Mouse (Mus musculus) heart, adult 2 months (tissue): ENCODE results near the gene Zbtb22.

Experiments
- CTCF ChIP-seq: fragments of 200-600 bp; IDR thresholded peaks from 2 replicates; pipeline ENCODE4 v1.8.1; 2022; ENCODE audit warnings: antibody characterized with exemption, mild to moderate bottlenecking, moderate library complexity
- EP300 ChIP-seq: fragments of 200-500 bp; IDR thresholded peaks from 2 replicates; pipeline ENCODE4 v1.6.1; 2011; ENCODE audit warnings: low read depth, low read length, control low read depth; ENCODE audit not compliant: insufficient read depth
- POLR2A ChIP-seq: fragments of 200-500 bp; IDR thresholded peaks from 2 replicates; pipeline ENCODE4 v1.6.1; 2011; ENCODE audit warnings: mild to moderate bottlenecking, low read depth, low read length, control low read depth; ENCODE audit not compliant: insufficient read depth

DNA sequence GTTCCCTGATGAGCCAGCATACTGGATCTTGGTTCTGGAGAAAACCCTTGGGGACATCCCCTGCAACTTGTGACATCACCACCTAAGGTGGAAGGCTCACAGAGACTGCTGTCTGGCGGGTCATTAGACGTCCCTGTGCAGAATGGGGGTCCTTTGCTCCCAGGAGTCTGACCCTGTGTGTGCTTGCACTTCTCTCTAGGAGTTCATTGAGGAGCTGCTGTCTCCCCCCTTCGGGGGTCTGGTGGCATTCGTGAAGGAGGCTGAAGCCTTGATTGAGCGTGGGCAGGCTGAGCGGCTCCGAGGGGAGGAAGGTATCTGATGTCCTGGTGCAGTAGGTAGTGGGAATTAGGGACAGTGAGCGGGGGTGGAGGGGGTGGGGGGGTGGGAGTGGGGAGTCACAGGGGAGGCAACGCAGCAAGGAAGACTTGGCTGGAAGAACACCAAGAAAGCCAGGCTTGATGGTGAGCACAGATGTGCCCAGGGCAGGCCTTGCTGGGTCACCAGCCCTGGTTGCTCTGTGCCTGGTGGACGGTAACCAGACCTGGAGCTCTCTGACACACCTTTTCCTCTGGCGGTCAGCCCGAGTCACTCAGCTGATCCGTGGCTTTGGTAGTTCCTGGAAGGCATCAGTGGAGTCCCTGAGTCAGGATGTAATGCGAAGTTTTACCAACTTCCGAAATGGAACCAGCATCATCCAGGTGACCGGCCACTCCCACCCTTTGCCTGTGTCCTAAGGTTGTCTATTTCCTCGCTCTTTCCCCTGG is 49.6 kb downstream of the Zbtb22 start:
- no peak for TF ChIP-seq CTCF
- TF ChIP-seq EP300: no peak
- TF ChIP-seq POLR2A: no peak
